Mouse (Mus musculus): ENCODE data around the gene Ccdc82.

DNA sequence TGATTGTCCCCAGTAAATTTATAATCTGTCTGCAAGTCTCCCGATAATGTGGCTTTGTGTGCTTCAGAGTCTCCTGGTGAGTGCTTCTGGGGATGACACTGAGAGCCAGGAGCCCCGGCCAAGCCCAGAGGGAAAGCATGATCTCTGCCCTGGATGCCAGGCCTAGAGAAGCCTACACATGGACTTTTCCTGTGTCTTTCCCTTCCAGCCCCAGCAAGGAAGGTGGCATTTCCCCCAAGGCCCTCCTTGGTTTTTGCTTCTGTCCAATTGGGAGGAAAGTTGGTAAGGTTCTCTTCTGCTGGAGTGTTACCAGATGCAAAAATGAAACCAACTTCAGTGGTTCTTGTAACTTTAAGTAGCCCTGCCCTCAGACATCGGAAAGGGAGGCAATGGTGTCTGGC, 53.3 kb downstream of the Ccdc82 start:
- no peak for TF ChIP-seq GATA1 (IDR thresholded peaks at IDR 0.05; ENCODE audit: borderline replicate concordance, low read length)
- TF ChIP-seq FLI1 (IDR thresholded peaks at IDR 0.05; ENCODE audit: low read length), result no peak

Measured in megakaryocyte, embryonic 14.5 days (primary cell).